Mouse (Mus musculus) hindbrain, embryonic 12.5 days (tissue): Measurements from ENCODE around the gene Ppox. TPM values are rescaled to one million over a fixed set of nuclear protein-coding genes. Genes with fewer than 3 reads are reported as not detected.

ENCODE experiments used
- ATAC-seq: fragments of 200-750 bp; cut with Nextera tagmentation; 2 replicates; pipeline ENCODE4 v1.8.0; 2017; ENCODE audit warnings: moderate TSS enrichment; ENCODE audit not compliant: low FRiP score
- H3K27ac ChIP-seq: fragments of 300-500 bp; sonication (generic); 2 replicates; pipeline ENCODE4 v1.5.1; 2016; ENCODE audit warnings: mild to moderate bottlenecking
- H3K27me3 ChIP-seq: fragments of 300-500 bp; sonication (generic); 2 replicates; pipeline ENCODE4 v1.6.1; 2016; ENCODE audit warnings: mild to moderate bottlenecking
- H3K36me3 ChIP-seq: fragments of 300-500 bp; sonication (generic); 2 replicates; pipeline ENCODE4 v1.6.1; 2016; ENCODE audit warnings: mild to moderate bottlenecking
- H3K4me1 ChIP-seq: fragments of 300-500 bp; sonication (generic); 2 replicates; pipeline ENCODE4 v1.6.1; 2016
- H3K4me2 ChIP-seq: fragments of 300-500 bp; sonication (generic); replicated peaks from 2 replicates; pipeline ENCODE4 v1.6.1; 2016; ENCODE audit warnings: mild to moderate bottlenecking
- H3K4me3 ChIP-seq: fragments of 300-500 bp; sonication (generic); 2 replicates; pipeline ENCODE4 v1.5.1; 2016; ENCODE audit warnings: mild to moderate bottlenecking
- H3K9ac ChIP-seq: fragments of 300-500 bp; sonication (generic); 2 replicates; pipeline ENCODE4 v1.6.1; 2016; ENCODE audit warnings: mild to moderate bottlenecking, moderate library complexity
- H3K9me3 ChIP-seq: fragments of 300-500 bp; sonication (generic); replicated peaks from 2 replicates; pipeline ENCODE4 v1.6.1; 2016; ENCODE audit warnings: mild to moderate bottlenecking
- WGBS: fragments of 180-500 bp; shearing (Covaris S2); methylation state at CpG from one replicate; pipeline ENCODE4 v1.1.7; 2016; 5-methylcytosine and 5-hydroxymethylcytosine counted together
- polyA plus RNA-seq: library from polyadenylated mRNA; unstranded; fragments of >200 nt; fragmentation: Nextera tagmentation; extraction: Ambion mirVana; gene quantifications from 2 replicates; pipeline ENCODE4 v1.2.1, GENCODE M21; 2016

The Ppox gene
- polyA plus RNA-seq, 1 experiment from 2014 or later = 60.9 TPM

DNA sequence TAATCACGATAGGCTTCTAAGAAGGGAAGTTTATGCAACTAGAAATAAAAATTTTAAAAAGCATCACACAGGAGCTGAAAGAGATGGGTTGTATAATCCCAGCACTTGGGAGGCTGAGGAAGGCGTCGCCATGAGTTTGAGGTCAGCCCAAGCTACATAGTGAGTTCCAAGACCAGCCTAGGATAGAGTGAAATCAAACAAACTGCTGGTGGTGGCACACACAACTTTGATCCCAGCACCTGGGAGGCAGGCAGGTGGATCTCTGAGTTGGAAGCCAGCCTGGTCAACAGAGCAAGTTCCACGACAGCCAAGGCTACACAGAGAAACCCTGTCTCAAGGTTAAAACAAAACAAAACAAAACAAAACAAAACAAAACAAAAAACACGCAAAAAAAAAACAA is 48.6 kb downstream of the Ppox start:
- Histone ChIP-seq H3K4me2 (no peak overlapping the region), H3K9me3 (no peaks in the 10 kb centered on the region)

DNA sequence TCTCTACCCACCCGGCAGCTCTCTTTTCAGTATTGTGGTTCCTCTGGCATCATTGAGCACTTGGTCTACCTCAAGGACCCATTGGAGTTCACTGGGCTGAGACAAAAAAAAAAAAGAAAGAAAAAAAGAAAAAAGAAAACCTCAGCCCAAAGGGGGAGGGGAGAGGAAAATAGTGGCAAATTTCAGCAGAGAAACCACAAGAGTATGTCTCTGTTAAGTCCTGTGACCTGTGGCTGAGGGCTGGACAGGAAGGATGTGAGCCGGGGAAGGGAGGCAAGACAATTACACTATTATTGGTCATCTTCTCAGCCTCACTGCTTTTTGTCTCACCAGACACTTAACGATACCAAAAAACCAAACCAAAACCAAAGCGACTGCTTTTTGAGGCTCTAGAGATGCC is 49.1 kb downstream of the Ppox start:
- no peak overlapping the region for H3K27ac ChIP-seq
- no peak for ATAC-seq
- no peaks in the 10 kb centered on the region for H3K27me3 ChIP-seq
- H3K4me1 ChIP-seq = 0 out of 2 replicates have a peak, but pooled peaks cover 2% of the 10 kb centered on the region
- peaks cover 35% of the 10 kb centered on the region for H3K36me3 ChIP-seq
- H3K9me3 ChIP-seq = no peaks in the 10 kb centered on the region
- no peak overlapping the region for H3K4me2 ChIP-seq
- 71% methylated on average over 4 of the region's 4 CpGs for WGBS
- H3K4me3 ChIP-seq = no peak overlapping the region
- no peak overlapping the region for H3K9ac ChIP-seq

More for the DNA sequence above, 48.6 kb downstream of the Ppox start:
- no peak for ATAC-seq
- Histone ChIP-seq H3K27ac (no peak overlapping the region), H3K27me3 (no peaks in the 10 kb centered on the region), H3K36me3 (peaks cover 40% of the 10 kb centered on the region), H3K4me1 (0 out of 2 replicates have a peak, but pooled peaks cover 2% of the 10 kb centered on the region), H3K9ac (no peak overlapping the region), H3K4me3 (no peak overlapping the region)
- 90% methylated on average over 5 of the region's 5 CpGs for WGBS

DNA sequence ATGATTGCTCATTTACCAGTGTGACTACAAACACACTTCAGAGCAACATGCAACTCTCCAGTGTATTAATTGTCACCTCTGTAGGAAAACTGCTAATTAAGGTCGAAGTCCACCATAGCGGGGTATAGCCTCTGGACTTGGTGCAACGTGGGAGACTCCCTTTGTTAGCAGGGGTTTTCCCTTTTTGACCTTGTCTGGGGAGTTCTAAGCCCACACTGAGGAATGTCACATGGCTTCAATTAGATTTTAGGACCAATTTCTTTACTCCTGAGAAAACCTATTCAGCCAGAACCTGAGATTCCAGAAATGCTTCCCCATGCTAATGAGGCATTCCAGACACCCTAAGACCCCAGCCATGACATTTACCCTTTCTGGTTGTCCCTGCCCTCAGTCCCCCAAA is 50.8 kb downstream of the Ppox start:
- WGBS = 46% methylated on average over 3 of the region's 3 CpGs

DNA sequence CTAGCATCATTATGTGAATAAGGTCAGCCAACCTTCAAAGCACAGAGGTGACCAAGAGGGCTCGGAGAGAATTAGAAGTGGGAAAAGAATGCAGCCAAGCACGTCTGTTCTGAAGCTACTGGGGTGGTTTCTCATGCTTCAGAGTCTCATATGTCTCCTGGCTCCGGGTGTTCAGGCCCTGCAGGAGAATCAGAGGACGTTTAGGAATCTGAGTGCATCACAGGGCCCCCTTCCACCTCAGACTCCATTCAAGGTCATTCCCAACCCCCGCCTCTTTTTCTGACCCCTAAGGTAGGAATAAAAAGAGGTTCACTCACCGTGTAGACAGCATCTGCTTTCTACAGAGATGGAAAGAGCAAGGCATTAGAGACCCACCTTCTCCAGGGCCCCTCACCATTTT is 51.2 kb downstream of the Ppox start:
- H3K4me3 ChIP-seq = no peak overlapping the region
- no peaks in the 10 kb centered on the region for H3K27me3 ChIP-seq
- ATAC-seq = no peak
- H3K27ac ChIP-seq = no peak overlapping the region
- 0 out of 2 replicates have a peak, but pooled peaks cover 2% of the 10 kb centered on the region for H3K4me1 ChIP-seq
- no peaks in the 10 kb centered on the region for H3K9me3 ChIP-seq
- H3K9ac ChIP-seq = no peak overlapping the region
- peaks cover 15% of the 10 kb centered on the region for H3K36me3 ChIP-seq
- WGBS = 50% methylated on average over 6 of the region's 6 CpGs
- H3K4me2 ChIP-seq = no peak overlapping the region

More for the DNA sequence above, 50.8 kb downstream of the Ppox start:
- H3K9me3 ChIP-seq = no peaks in the 10 kb centered on the region
- H3K4me3 ChIP-seq = no peak overlapping the region
- ATAC-seq = no peak
- no peak overlapping the region for H3K27ac ChIP-seq
- no peak overlapping the region for H3K9ac ChIP-seq
- peaks cover 20% of the 10 kb centered on the region for H3K36me3 ChIP-seq
- no peak overlapping the region for H3K4me2 ChIP-seq
- H3K27me3 ChIP-seq = no peaks in the 10 kb centered on the region
- 0 out of 2 replicates have a peak, but pooled peaks cover 2% of the 10 kb centered on the region for H3K4me1 ChIP-seq

DNA sequence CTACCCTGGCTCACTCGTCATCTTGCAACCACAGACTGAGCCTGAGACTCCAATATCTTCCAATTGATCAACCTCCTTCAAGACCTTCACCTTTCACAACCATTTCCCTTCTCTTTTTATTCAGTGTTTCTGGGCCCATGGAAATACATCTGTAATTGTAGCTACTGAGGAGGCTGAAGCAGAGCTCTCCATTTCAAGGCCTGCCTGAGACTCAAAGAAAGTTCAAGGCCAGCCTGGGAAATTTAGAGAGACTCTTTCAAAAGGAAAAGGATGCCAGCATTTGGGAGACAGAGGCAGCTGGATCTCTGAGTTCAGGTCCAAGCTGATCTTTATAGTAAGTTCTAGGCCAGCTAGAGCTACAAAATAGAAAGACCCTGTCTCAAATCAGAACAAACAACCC is 53.1 kb downstream of the Ppox start:
- ATAC-seq = no peak
- WGBS = 96% methylated on average over 1 of the region's 1 CpGs

DNA sequence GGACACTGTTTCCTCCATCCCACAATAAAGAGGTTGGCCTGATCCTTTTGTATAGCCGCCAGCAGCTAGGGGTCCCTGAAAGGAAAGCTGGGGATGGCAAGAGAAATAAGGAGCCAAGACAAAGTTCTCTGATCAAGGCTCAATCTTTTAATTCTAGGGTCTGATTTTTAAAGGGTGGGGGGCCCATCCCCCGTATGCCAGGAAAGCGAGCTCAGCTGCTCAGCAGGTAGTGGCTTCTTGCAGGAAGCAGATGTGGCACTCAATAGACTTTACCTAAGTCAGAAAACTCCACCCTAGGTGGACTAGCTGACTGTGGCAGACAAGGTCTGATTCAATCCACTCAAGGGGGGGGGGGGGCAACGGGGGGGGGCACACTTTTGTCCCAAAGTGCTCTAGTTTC is 54.2 kb downstream of the Ppox start:
- no peak for ATAC-seq
- H3K9ac ChIP-seq = no peak overlapping the region
- WGBS = 43% methylated on average over 4 of the region's 4 CpGs

More for the DNA sequence above, 53.1 kb downstream of the Ppox start:
- no peak overlapping the region for H3K4me2 ChIP-seq
- H3K9me3 ChIP-seq = no peaks in the 10 kb centered on the region
- H3K27me3 ChIP-seq = no peaks in the 10 kb centered on the region
- no peak overlapping the region for H3K4me3 ChIP-seq
- H3K9ac ChIP-seq = no peak overlapping the region
- H3K4me1 ChIP-seq = peaks cover 5% of the 10 kb centered on the region; the same call in 1 of the 2 replicates
- no peak overlapping the region for H3K27ac ChIP-seq
- H3K36me3 ChIP-seq = no peaks in the 10 kb centered on the region

More for the DNA sequence above, 54.2 kb downstream of the Ppox start:
- Histone ChIP-seq H3K4me3 (no peak overlapping the region), H3K27ac (no peak overlapping the region), H3K4me1 (peaks cover 7% of the 10 kb centered on the region), H3K4me2 (no peak overlapping the region), H3K27me3 (no peaks in the 10 kb centered on the region), H3K9me3 (no peaks in the 10 kb centered on the region), H3K36me3 (no peaks in the 10 kb centered on the region)

Other genes starting within 250 kb of the Ppox start
- gene Fcgr3, start 216.3 kb downstream of the Ppox start, polyA plus RNA-seq = 7.2 and 9.1 TPM in 2 replicates
- 9.8 and 14.1 TPM in 2 replicates for gene Cfap126, start 167.3 kb downstream of the Ppox start, polyA plus RNA-seq
- gene Sdhc, start 130.6 kb downstream of the Ppox start, polyA plus RNA-seq = 214 and 218 TPM in 2 replicates
- 2.4 and 4.2 TPM in 2 replicates for gene Mpz, start 130.5 kb downstream of the Ppox start, polyA plus RNA-seq
- 22.8 and 28.7 TPM in 2 replicates for gene Pcp4l1, start 84.9 kb downstream of the Ppox start, polyA plus RNA-seq
- gene Nr1i3, start 67.2 kb downstream of the Ppox start, polyA plus RNA-seq = 0.15 and 0.39 TPM in 2 replicates
- gene Tomm40l, start 58.7 kb downstream of the Ppox start, polyA plus RNA-seq = 28.1 and 31.9 TPM in 2 replicates
- 2.7 and 4.2 TPM in 2 replicates for gene Apoa2, start 56.1 kb downstream of the Ppox start, polyA plus RNA-seq
- gene Fcer1g, start 46.8 kb downstream of the Ppox start, polyA plus RNA-seq = 22.1 and 24.1 TPM in 2 replicates
- gene Adamts4, start 30.8 kb downstream of the Ppox start, polyA plus RNA-seq = 8.5 and 10.6 TPM in 2 replicates
- 209 and 227 TPM in 2 replicates for gene Ndufs2, start 29.8 kb downstream of the Ppox start, polyA plus RNA-seq
- 83.6 and 85.6 TPM in 2 replicates for gene B4galt3, start 10.9 kb downstream of the Ppox start, polyA plus RNA-seq
- 114 and 117 TPM in 2 replicates for gene Usp21, start 6.8 kb upstream of the Ppox start, polyA plus RNA-seq
- 106 and 108 TPM in 2 replicates for gene Ufc1, start 13.8 kb upstream of the Ppox start, polyA plus RNA-seq
- 54.6 and 58.9 TPM in 2 replicates for gene Dedd, start 48.0 kb upstream of the Ppox start, polyA plus RNA-seq
- 47.4 and 48.1 TPM in 2 replicates for gene Nit1, start 64.5 kb upstream of the Ppox start, polyA plus RNA-seq
- 134 and 149 TPM in 2 replicates for gene Pfdn2, start 64.5 kb upstream of the Ppox start, polyA plus RNA-seq
- 2.0 and 3.6 TPM in 2 replicates for gene Klhdc9, start 79.6 kb upstream of the Ppox start, polyA plus RNA-seq
- gene Nectin4, start 88.9 kb upstream of the Ppox start, polyA plus RNA-seq = 1.6 and 1.7 TPM in 2 replicates
- gene Arhgap30, start 107.8 kb upstream of the Ppox start, polyA plus RNA-seq = 0.83 and 0.98 TPM in 2 replicates
- gene Usf1, start 130.1 kb upstream of the Ppox start, polyA plus RNA-seq = 175 and 182 TPM in 2 replicates
- 8.1 and 9.4 TPM in 2 replicates for gene Tstd1, start 137.7 kb upstream of the Ppox start, polyA plus RNA-seq
- 14.5 and 18.6 TPM in 2 replicates for gene F11r, start 156.3 kb upstream of the Ppox start, polyA plus RNA-seq
- gene Alyref2, start 222.3 kb upstream of the Ppox start, polyA plus RNA-seq = 21.0 and 26.1 TPM in 2 replicates